Mouse (Mus musculus): ENCODE measurements at regions not wholly inside any gene's neighbourhood (a gene's known extent, or its start where the extent isn't known, plus 50 kb on each side); places are given as distances from the start of the nearest gene placed in this dataset.

GRCm38 (mm10) chr3:20543991-20544390 lies 177.0 kb upstream of the Agtr1b start:
- dilution Hi-C loops (cut with MboI; ENCODE audit: extremely low pct_ligation_motif_present, extremely low pct_unique_long_range_greater_than_20kb, low sequenced_read_pairs): no loop called here
- H3K79me2 ChIP-seq (replicated peaks; ENCODE audit: control insufficient read depth, extremely low read depth, insufficient read depth, poor library complexity, severe bottlenecking): no peaks in the 10 kb centered on the region
- DNase-seq (ENCODE audit: extremely low read depth): peak; percentile 64
- no peaks in the 10 kb centered on the region for H3K36me3 ChIP-seq (replicated peaks in 1 of 2; ENCODE audit: control insufficient read depth in 1 of 2, insufficient read depth in 1 of 2, low read length in 1 of 2)
- peaks cover 2% of the 10 kb centered on the region for H3K9me3 ChIP-seq (replicated peaks; ENCODE audit: low read length)
- H3K4me1 ChIP-seq (ENCODE audit: control insufficient read depth in 1 of 2, insufficient read depth in 2 of 2): peaks cover 0 to 12% of the 10 kb centered on the region in 2 experiments; a peak in 1 of 4 replicates
- H3K9ac ChIP-seq (ENCODE audit: insufficient read depth, low read depth): no peak overlapping the region
- in situ Hi-C loops (cut with MboI; ENCODE audit: low pct_ligation_motif_present, low pct_unique_long_range_greater_than_20kb, low sequenced_read_pairs): no loop called here
- H3K27me3 ChIP-seq (replicated peaks): no peaks in the 10 kb centered on the region
- no peak overlapping the region for H3K4me2 ChIP-seq (ENCODE audit: insufficient read depth, low read depth, poor library complexity, severe bottlenecking)
- no peak overlapping the region for H3K27ac ChIP-seq (ENCODE audit: insufficient read depth, low read depth)
- no peak overlapping the region for H3K4me3 ChIP-seq (replicated peaks in 1 of 3; ENCODE audit: low read depth in 2 of 3, low read length in 2 of 3, poor library complexity in 1 of 3)
- TF ChIP-seq MAFK (IDR thresholded peaks at IDR 0.05; ENCODE audit: insufficient replicate concordance, low read length) (0 out of 2 replicates have a peak, but pooled peaks have one; percentile 26), E2F4 (IDR thresholded peaks at IDR 0.05; ENCODE audit: insufficient replicate concordance, low read depth, low read length) (no peak), POLR2AphosphoS2 (IDR thresholded peaks at IDR 0.05; ENCODE audit: low read depth, low read length) (no peak), PAX5 (IDR thresholded peaks at IDR 0.05; ENCODE audit: low read length) (no peak), EP300 (IDR thresholded peaks at IDR 0.05; ENCODE audit: low read length) (0 out of 2 replicates have a peak, but pooled peaks have one; percentile 12)

GRCm38 (mm10) chr3:20538492-20539004 lies 171.6 kb upstream of the Agtr1b start:
- Histone ChIP-seq H3K4me2 (ENCODE audit: insufficient read depth, low read depth, poor library complexity, severe bottlenecking) (no peak overlapping the region), H3K4me3 (replicated peaks in 1 of 3; ENCODE audit: low read depth in 2 of 3, low read length in 2 of 3, poor library complexity in 1 of 3) (no peak overlapping the region), H3K27ac (ENCODE audit: insufficient read depth, low read depth) (no peak overlapping the region), H3K4me1 (ENCODE audit: control insufficient read depth in 1 of 2, insufficient read depth in 2 of 2) (peaks cover 0 to 6% of the 10 kb centered on the region in 2 experiments; a peak in 1 of 4 replicates), H3K9ac (ENCODE audit: insufficient read depth, low read depth) (no peak overlapping the region), H3K9me3 (replicated peaks; ENCODE audit: low read length) (peaks cover 3% of the 10 kb centered on the region), H3K79me2 (replicated peaks; ENCODE audit: control insufficient read depth, extremely low read depth, insufficient read depth, poor library complexity, severe bottlenecking) (no peaks in the 10 kb centered on the region), H3K27me3 (replicated peaks) (no peaks in the 10 kb centered on the region), H3K36me3 (replicated peaks in 1 of 2; ENCODE audit: control insufficient read depth in 1 of 2, insufficient read depth in 1 of 2, low read length in 1 of 2) (no peaks in the 10 kb centered on the region)
- TF ChIP-seq UBTF (IDR thresholded peaks at IDR 0.05; ENCODE audit: low read depth, low read length) (no peak), SIN3A (IDR thresholded peaks at IDR 0.05; ENCODE audit: low read length) (no peak), CHD1 (IDR thresholded peaks at IDR 0.05; ENCODE audit: low read depth, low read length) (no peak), ZC3H11A (IDR thresholded peaks at IDR 0.05; ENCODE audit: low read depth, low read length) (no peak)
- in situ Hi-C loops (cut with MboI; ENCODE audit: low pct_ligation_motif_present, low pct_unique_long_range_greater_than_20kb, low sequenced_read_pairs) (no loop called here), dilution Hi-C loops (cut with MboI; ENCODE audit: extremely low pct_ligation_motif_present, extremely low pct_unique_long_range_greater_than_20kb, low sequenced_read_pairs) (no loop called here)
- peak; percentile 4 for DNase-seq (ENCODE audit: extremely low read depth)

- Histone ChIP-seq H3K4me1 (ENCODE audit: control insufficient read depth in 1 of 2, insufficient read depth in 2 of 2) (no peaks in the 10 kb centered on the region), H3K36me3 (replicated peaks in 1 of 2; ENCODE audit: control insufficient read depth in 1 of 2, insufficient read depth in 1 of 2, low read length in 1 of 2) (no peaks in the 10 kb centered on the region), H3K79me2 (replicated peaks; ENCODE audit: control insufficient read depth, extremely low read depth, insufficient read depth, poor library complexity, severe bottlenecking) (no peaks in the 10 kb centered on the region), H3K27ac (ENCODE audit: insufficient read depth, low read depth) (no peak overlapping the region), H3K27me3 (replicated peaks) (no peaks in the 10 kb centered on the region), H3K4me2 (ENCODE audit: insufficient read depth, low read depth, poor library complexity, severe bottlenecking) (no peak overlapping the region), H3K9me3 (replicated peaks; ENCODE audit: low read length) (no peaks in the 10 kb centered on the region), H3K9ac (ENCODE audit: insufficient read depth, low read depth) (no peak overlapping the region), H3K4me3 (replicated peaks in 1 of 3; ENCODE audit: low read depth in 2 of 3, low read length in 2 of 3, poor library complexity in 1 of 3) (no peak overlapping the region)
- dilution Hi-C loops (cut with MboI; ENCODE audit: extremely low pct_ligation_motif_present, extremely low pct_unique_long_range_greater_than_20kb, low sequenced_read_pairs): no loop called here
- TF ChIP-seq RAD21 (IDR thresholded peaks at IDR 0.05; ENCODE audit: low read depth, low read length) (peak; percentile 44), SMC3 (IDR thresholded peaks at IDR 0.05; ENCODE audit: low read depth, low read length) (peak; percentile 38), JUN (IDR thresholded peaks at IDR 0.05; ENCODE audit: insufficient read depth, low read depth, low read length) (no peak), ZNF384 (IDR thresholded peaks at IDR 0.05; ENCODE audit: low read depth, low read length) (peak; percentile 75), ELF1 (IDR thresholded peaks at IDR 0.05; ENCODE audit: low read depth, low read length) (peak; percentile 30; the same call in 1 of the 2 replicates), ZMIZ1 (IDR thresholded peaks at IDR 0.05; ENCODE audit: low read depth, low read length) (no peak), CTCF (conservative IDR thresholded peaks at IDR 0.05 in 1 of 2, IDR thresholded peaks at IDR 0.05 in 1 of 2; ENCODE audit: low read depth in 2 of 2, low read length in 2 of 2) (peak; percentile 82 to 98), MAX (IDR thresholded peaks at IDR 0.05; ENCODE audit: low read length) (peak; percentile 44; the same call in 1 of the 2 replicates)
- DNase-seq (ENCODE audit: extremely low read depth): peak; percentile 63
- in situ Hi-C loops (cut with MboI; ENCODE audit: low pct_ligation_motif_present, low pct_unique_long_range_greater_than_20kb, low sequenced_read_pairs): loop anchor here (25.0 kb wide), 1 partner anchor 258 kb away; no protein-coding TSS in a partner anchor
These were observed 153.8 kb upstream of the Agtr1b start for GRCm38 (mm10) chr3:20520738-20521137.

All from CH12.LX (cell line).